Mouse (Mus musculus) heart, postnatal 0 days (tissue): ENCODE measurements around the gene Gja5.

Experiments
- CTCF ChIP-seq: IDR thresholded peaks from 2 replicates; pipeline ENCODE4 v1.5.1; 2016; ENCODE audit warnings: antibody characterized with exemption, control low read depth, low read depth
- EP300 ChIP-seq: IDR thresholded peaks from 2 replicates; pipeline ENCODE4 v1.6.1; 2016; ENCODE audit warnings: antibody characterized with exemption, low read depth

GRCm38 (mm10) chr3:96981833-96982232, 77.3 kb downstream of the Gja5 start:
- TF ChIP-seq CTCF: no peak
- TF ChIP-seq EP300: no peak
